Mouse (Mus musculus): Measurements from ENCODE around the gene Gm17545. TPM values are rescaled to one million over a fixed set of nuclear protein-coding genes. Genes with fewer than 3 reads are reported as not detected.
"Not testable (repeated sequence)": the region's sequence is repeated elsewhere in the genome, so short reads cannot be mapped to it uniquely, and the experiment has no call there.

Gene Gm17545
- not detected for total RNA-seq (2021)
- long read RNA-seq, experiment 1: 0 reads
- long read RNA-seq, experiment 2: 0 reads

DNA sequence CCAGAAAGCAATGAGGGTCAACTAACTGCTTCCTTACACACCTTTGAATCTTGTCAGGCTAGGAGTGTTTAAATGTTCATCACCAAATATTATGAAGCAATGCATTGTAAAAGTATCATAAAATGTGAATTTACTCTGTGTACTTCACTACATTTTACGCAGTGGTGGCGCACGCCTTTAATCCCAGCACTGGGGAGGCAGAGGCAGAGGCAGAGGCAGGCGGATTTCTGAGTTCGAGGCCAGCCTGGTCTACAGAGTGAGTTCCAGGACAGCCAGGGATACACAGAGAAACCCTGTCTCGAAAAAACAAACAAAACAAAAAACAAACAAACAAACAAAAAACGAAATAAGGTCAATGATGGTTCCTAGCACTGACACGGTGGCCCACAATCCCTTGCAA, at the start of gene Gm17545:
Gene Gm17545 (plus strand): TSS at position 301 of the 400 bp plus-strand sequence.
- DNase-seq: not testable (repeated sequence)

DNA sequence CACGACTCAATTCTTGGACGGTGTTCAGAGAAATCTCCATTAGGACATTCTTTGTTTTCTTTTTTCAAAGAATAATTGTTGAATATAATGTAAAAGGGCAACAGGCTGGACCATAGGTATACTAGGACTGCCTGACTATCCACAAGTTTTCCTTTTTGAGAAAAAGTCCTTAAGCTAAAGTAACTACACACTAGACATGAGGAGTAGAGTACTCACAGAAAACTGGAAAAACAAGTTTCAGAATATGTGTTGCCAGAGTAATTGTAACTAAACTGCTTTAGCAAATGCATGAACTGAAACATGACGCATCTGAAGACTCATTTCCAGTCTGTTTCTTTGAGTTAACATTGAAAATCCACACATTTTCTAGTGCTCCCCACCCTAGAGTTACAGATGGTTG, 48.7 kb upstream of the Gm17545 start:
- no peak for DNase-seq

DNA sequence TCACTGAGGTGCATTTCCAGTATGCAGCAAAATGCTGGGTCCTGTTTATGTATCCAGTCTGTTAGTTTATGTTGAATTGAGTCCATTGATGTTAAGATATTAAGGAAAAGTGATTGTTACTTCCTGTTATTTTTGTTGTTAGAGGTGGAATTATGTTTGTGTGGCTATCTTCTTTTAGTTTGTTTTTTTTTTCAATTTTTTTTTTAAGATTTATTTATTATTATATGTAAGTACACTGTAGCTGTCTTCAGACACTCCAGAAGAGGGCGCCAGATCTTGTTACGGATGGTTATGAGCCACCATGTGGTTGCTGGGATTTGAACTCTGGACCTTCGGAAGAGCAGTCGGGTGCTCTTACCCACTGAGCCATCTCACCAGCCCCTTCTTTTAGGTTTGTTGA, 46.5 kb upstream of the Gm17545 start:
- not testable (repeated sequence) for DNase-seq

DNA sequence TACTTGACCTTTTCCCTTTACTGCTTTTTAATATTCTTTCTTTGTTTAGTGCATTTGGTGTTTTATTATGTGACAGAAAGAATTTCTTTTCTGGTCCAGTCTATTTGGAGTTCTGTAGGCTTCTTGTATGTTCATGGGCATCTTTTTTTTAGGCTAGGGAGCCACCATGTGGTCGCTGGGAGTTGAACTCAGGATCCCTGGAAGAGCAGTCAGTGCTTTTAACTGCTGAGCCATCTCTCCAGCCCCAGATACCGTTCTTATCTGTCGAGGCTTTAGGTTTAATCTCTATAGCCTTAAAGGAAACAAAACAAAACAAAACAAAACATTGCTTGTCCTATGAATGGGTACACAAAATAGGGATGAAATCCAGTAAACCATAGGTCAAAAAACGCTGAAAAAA, 45.7 kb upstream of the Gm17545 start:
- DNase-seq: not testable (repeated sequence)

DNA sequence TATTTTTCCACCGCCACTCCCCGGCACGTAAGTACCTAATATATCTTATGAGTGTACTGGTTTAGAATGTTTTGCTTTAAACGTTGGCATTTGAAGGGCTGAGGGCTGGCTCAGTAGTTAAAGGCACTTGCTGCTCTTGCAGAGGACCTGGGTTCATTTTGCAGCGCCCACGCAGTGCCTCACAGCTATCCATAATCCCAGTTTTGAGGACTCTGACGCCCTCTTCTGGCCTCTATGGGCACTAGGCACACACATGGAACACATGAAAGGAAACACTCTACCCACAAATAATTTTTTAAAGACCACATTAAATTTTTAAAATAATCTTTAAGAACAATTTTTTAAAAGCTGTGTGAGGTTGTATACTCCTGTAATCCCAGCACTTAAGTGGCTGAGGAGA, 44.6 kb upstream of the Gm17545 start:
- DNase-seq: no peak

DNA sequence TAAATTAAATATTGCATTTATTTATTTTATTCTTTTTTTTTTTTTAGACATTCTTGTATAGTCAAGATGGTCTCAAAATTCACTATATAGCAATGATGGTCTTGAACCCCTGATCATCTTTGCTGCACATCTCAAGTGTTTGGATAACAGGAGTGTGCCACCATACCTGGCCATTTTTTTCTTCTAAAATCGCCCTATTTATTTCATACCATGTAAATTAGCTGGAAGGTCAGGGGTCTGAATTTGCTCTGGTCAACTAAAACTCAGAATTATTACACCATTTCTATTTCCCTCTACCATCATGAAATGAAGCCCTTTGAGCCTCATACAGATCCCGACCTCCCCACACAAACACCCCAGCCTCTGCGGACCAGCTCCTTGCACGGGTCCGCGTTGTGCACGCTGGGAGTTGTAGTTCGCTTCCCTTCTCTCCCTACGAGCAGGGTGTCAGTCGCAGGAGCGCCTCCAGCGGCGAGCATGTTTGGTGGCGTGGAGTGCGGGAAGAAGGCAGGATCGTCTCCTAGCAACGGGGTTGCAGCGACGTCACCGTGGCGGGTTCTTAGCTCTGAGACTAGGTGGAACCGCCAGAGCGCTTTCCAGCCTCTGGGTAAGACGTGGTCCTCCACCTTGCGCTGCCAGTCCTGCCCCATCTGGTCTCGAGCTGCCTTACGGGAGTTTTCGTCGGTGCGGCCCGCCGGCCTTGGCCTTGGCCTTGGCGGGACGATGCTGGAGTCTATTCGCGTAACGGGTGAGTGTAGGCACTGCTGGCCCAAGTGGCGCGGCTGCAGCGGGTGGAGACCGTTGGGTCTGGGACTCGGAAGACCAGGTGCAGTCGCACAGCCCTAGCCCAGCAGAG, 42.9 kb upstream of the Gm17545 start, which contains the start of gene 9530077C05Rik:
Gene 9530077C05Rik (plus strand): TSS at position 512 of the 856 bp plus-strand sequence.
- DNase-seq: peak; percentile 94

GRCm38 (mm10) chr9:22416187-22416586, 37.9 kb upstream of the Gm17545 start:
- DNase-seq: no peak

DNA sequence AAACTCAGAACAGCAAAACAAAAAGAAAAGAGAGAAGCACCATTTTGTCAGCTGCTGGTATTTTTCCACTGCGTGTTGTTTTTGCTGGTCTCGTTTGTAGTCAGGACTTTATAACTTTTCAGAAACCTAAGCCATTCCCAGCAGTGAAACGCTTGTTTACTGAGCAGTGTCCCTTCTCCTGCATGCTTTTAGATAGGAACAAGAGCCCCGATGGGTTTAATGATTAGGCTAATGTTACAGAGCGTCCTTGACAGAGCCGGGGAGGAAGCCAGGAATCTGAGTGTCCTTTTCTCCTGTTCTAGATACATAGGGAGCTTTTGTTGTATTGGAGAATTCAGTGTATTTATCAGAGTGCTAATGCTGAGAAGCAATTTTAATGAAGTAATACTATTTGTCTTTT, 36.5 kb upstream of the Gm17545 start:
- no peak for DNase-seq

DNA sequence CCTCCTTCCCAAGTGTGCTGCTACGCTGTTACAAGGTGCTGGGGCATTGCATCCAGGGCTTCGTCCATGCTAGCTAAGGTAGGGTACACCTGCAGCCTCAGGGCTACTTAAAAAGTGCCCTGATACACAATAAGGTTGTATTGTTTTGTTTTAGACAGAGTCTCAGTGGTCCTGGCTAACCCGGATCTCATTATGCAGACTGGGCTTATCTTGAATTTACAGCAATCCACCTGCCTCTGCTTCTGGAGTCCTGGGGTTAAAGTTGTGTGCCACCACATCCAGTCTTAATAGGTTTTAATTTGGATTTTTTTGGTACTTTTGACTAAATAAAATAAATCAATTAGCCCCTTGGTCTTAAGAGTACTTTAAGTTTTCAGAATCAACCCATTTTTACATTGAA, 34.2 kb upstream of the Gm17545 start:
- no peak for DNase-seq

DNA sequence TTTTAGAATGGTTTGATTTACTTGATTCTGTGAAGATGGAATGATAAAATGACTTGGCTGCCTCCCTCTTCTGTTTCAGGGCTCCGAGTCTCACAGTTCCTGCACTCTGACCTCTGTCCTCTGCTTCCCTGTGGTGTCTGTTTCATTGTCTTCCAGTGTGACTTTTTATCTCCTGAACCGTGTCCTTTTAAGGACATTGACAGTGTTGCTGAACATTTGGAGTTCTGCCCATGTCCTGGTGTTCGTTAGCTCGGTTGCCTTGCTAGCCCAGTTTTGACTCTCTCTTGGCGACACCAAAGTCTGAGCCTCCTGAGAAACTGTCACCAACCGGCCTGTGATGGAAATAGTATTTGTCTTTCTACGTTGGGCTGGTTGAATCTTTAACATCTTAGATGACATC, 33.6 kb upstream of the Gm17545 start:
- DNase-seq: no peak

- no peak for DNase-seq
Observed at GRCm38 (mm10) chr9:22422559-22422958, 31.5 kb upstream of the Gm17545 start.

GRCm38 (mm10) chr9:22423507-22423906, 30.6 kb upstream of the Gm17545 start:
- DNase-seq: no peak

DNA sequence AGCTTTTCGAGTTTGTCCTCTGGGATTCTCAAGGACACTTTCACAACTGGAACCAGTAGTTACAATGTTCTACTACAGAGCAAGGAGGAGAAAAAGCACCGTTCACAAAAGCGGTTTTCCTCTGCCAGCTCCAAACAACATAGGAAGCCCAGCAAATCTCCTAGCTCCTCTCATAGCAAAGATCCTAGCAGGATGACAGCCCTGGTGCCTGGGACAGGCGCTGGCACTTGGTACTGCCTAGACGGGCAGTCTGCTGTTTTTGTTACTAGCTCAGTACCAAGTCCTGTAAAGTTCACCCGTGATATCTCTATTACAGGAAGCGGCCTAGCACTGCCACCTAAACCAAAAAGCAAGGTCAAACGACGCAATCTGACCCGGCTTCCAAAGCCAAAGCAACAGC, 29.9 kb upstream of the Gm17545 start:
- DNase-seq: no peak

- no peak for DNase-seq
Observed at GRCm38 (mm10) chr9:22424719-22425118, 29.4 kb upstream of the Gm17545 start.

DNA sequence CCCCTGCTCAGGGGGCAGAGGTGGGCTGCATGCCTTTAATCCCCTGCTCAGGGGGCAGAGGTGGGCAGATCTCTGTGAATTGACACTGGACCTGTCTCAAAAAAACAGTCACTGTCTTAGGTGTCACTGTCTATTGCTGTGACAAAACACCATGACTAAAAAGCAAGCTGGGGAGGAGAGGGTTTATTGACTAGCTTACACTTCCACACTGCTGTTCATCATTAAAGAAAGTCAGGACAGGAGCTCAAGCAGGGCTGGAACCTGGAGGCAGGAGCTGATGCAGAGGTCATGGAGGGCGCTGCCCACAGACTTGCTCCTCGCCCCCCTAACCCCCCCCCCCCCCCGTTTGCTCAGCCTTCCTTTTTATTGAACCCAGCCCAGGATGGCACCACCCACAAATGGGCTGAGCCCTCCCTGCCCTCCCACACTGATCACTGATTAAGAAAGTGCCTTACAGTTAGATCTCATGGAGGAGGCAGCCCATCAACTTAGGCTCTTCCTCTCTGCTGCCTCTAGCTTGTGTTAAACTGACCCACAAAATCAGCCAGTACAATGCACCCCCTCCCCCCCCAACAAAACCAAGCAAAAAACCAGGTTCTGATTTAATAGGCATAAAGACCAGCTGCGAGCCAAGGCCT, 25.9 kb upstream of the Gm17545 start:
- DNase-seq: no peak

DNA sequence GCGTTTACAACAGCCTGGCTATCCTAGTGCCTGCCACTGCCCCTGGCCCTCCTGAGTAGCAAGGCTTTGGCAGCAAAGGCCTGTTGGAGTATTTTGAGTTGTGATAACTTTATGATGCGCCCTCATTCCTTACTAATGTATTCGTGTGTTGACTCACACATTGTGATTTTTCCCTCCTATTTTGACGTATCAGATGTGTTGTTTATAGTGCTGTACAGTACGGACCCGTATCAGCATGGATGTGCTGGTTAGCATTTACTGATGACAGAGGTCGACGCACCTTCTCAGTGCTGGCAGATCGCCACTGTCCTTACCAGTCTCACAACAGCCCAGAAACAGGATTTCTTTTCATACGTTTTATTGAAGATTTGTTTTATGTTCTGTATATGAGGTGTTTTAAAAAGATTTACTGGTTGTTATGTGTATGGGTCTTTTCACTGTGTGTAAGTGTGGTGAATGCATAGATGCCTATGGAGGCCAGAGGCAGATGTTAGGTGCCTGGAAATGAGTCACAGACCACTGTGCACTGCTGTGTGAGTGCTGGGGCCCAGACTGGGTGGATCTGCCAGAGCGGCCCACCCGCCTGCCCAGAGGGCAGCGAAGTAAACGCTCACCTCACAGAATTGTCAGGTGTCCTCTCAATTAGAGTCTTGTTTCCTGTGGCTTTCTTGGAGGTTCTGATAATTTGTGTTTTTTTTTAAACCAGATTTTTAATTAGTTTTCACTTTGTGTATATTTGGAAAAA, 25.3 kb upstream of the Gm17545 start:
- no peak for DNase-seq

- no peak for DNase-seq
Observed at GRCm38 (mm10) chr9:22429533-22430241, 24.4 kb upstream of the Gm17545 start.

DNA sequence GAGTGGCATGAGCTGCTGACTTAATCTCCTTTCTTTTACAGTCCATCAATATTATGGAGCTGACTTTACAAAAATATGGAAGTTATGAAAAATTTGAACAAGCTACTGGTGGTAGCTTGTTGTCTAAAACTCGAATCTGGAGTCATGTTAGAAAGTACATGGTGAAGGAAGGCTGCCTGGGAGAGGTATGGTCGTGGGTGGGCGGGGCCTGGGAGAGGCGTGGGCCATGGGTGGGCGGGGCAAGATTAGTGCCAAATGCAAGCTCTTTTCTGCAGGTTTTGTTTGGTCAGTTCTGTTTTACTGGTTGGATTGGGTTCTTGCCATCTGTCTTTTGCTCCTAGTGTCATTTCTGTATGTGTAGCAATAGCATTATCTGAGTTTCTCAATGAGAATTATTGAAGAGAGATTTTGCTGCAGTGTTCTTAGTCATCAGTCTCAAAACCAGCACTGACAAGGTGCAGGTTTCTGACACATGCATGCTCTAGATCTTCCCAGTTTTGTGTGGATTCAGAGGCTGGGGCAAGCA, 23.7 kb upstream of the Gm17545 start:
- DNase-seq: no peak

- no peak for DNase-seq
Observed at GRCm38 (mm10) chr9:22433221-22433620, 20.9 kb upstream of the Gm17545 start.

DNA sequence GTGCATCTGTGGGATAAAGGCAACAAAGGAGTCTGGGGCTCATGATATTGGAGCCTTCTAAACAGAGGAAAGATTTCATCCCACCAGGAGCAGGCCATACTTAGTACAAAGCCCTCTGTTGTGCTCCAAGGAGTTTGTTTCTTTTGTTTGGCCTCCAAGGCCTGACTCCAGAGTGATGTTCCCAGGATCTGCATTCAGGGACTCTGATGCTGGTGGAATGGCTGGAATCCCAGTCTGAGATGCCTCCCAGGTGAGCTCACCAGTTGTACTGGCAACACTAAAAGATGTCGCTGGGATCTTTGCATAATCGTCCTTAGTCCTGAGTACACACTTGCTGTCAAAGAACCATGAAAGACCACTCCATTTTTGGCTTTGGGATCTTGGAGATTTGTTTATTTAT, 20.0 kb upstream of the Gm17545 start:
- DNase-seq: no peak

DNA sequence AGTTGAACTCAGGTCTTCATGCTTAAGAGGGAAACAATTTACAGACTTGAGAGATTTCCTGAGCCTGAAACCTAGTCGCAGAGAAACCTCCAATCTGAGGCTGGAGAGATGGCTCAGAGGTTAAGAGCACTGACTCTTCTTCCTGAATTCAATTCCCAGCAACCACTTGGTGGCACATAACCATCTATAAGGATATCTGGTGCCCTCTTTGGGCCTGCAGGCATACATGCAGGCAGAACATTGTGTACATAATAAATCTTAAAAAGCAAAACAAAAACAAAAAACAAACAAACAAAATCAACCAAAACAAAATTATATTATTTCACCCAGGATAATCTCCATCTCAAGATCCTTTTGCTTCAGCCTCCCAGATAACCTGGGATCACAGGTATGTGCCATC, 15.3 kb upstream of the Gm17545 start:
- DNase-seq: no peak

DNA sequence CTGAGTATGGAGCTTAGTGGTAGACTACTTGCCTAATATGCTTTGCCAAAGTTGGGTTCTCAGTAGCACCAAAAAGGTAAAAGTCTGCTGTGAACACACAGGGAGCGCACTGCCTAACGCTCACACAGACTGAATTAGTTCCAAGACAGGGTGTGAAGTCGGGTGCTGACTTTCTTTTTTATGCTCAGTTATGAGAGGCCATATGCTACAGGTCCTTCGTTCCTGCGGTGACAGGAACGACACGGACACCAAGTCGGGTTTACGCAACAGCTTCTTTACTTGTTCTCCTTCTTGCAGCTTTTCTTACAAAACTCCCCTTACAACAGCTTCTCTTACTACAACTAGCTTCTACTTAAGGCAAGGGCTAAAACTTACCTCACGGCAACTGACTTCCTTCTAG, 10.9 kb upstream of the Gm17545 start:
- no peak for DNase-seq
